Mouse (Mus musculus): ENCODE measurements around the gene Slc30a9. TPM values are rescaled to one million over a fixed set of nuclear protein-coding genes. Genes with fewer than 3 reads are reported as not detected.

Slc30a9 gene
- total RNA-seq, 4 experiments from 2014 or later = 167 to 222 (median 194) TPM

Other genes starting within 250 kb of the Slc30a9 start
- gene Phox2b, start 207.7 kb upstream of the Slc30a9 start, total RNA-seq (2022) = not detected
- gene Tmem33, start 46.4 kb upstream of the Slc30a9 start, total RNA-seq (2022) = 100 to 1,000 TPM in 1 of 4 experiments, 10 to 100 TPM in 3; 71.7 to 101 (median 88.0) TPM
- gene Bend4, start 121.4 kb downstream of the Slc30a9 start, total RNA-seq (2022) = 10 to 100 TPM in 1 of 4 experiments, 1 to 10 TPM in 3; 8.0 to 10.8 (median 8.8) TPM